Mouse (Mus musculus) CH12.LX (cell line): Measurements from ENCODE around the gene Gjb5.

ENCODE experiments used
- CTCF ChIP-seq, 2 experiments: IDR thresholded peaks in 1 of 2; conservative IDR thresholded peaks in 1 of 2; 2 replicates each; pipeline ENCODE4 v1.5.1; 2011 to 2012; ENCODE audit warnings: low read depth in 2 of 2, low read length in 2 of 2, improper control_type of control experiment in 1 of 2, inconsistent platforms in 1 of 2, mild to moderate bottlenecking in 1 of 2, moderate library complexity in 1 of 2
- E2F4 ChIP-seq: IDR thresholded peaks from 2 replicates; pipeline ENCODE4 v1.6.1; 2011; ENCODE audit warnings: low read depth, low read length, improper control_type of control experiment; ENCODE audit not compliant: insufficient replicate concordance
- EP300 ChIP-seq: IDR thresholded peaks from 2 replicates; pipeline ENCODE4 v1.6.1; 2011; ENCODE audit warnings: low read length, improper control_type of control experiment
- ETS1 ChIP-seq: conservative IDR thresholded peaks from 2 replicates; pipeline ENCODE4 v1.6.1; 2012; ENCODE audit warnings: low read depth, mild to moderate bottlenecking, inconsistent platforms, low read length, improper control_type of control experiment, moderate library complexity
- HCFC1 ChIP-seq: IDR thresholded peaks from 2 replicates; pipeline ENCODE4 v1.6.1; 2012; ENCODE audit warnings: low read depth, mild to moderate bottlenecking, inconsistent platforms, low read length, improper control_type of control experiment
- MAFK ChIP-seq: IDR thresholded peaks from 2 replicates; pipeline ENCODE4 v1.6.1; 2011; ENCODE audit warnings: low read length, improper control_type of control experiment; ENCODE audit not compliant: insufficient replicate concordance
- MAX ChIP-seq: IDR thresholded peaks from 2 replicates; pipeline ENCODE4 v1.6.1; 2011; ENCODE audit warnings: low read length, improper control_type of control experiment
- MYC ChIP-seq: IDR thresholded peaks from 2 replicates; pipeline ENCODE4 v1.6.1; 2011; ENCODE audit warnings: low read depth, mild to moderate bottlenecking, improper control_type of control experiment, low read length
- NELFE ChIP-seq: IDR thresholded peaks from 2 replicates; pipeline ENCODE4 v1.6.1; 2011; ENCODE audit warnings: low read depth, low read length, improper control_type of control experiment
- POLR2A ChIP-seq: IDR thresholded peaks from 2 replicates; pipeline ENCODE4 v1.6.1; 2011; ENCODE audit warnings: low read depth, mild to moderate bottlenecking, improper control_type of control experiment, low read length
- USF1 ChIP-seq: IDR thresholded peaks from 2 replicates; pipeline ENCODE4 v1.6.1; 2014; ENCODE audit warnings: low read depth, mild to moderate bottlenecking, inconsistent platforms, low read length, improper control_type of control experiment

GRCm38 (mm10) chr4:127325276-127325675, 32.7 kb downstream of the Gjb5 start:
- no peak for TF ChIP-seq USF1
- no peak for TF ChIP-seq POLR2A
- no peak for TF ChIP-seq MAFK
- no peak for TF ChIP-seq EP300
- no peak for TF ChIP-seq CTCF (conservative IDR thresholded peaks at IDR 0.05 in 1 of 2, IDR thresholded peaks at IDR 0.05 in 1 of 2; ENCODE audit: low read depth in 2 of 2, low read length in 2 of 2)
- TF ChIP-seq HCFC1 = no peak
- TF ChIP-seq MYC = no peak
- TF ChIP-seq E2F4 = no peak
- no peak for TF ChIP-seq MAX
- no peak for TF ChIP-seq NELFE
- no peak for TF ChIP-seq ETS1
